Mouse (Mus musculus): Measurements from ENCODE around the gene Psmd10. TPM values are rescaled to one million over a fixed set of nuclear protein-coding genes. Genes with fewer than 3 reads are reported as not detected.

Psmd10 gene
- polyA plus RNA-seq, 1 experiment from 2014 or later = 46.2 TPM

DNA sequence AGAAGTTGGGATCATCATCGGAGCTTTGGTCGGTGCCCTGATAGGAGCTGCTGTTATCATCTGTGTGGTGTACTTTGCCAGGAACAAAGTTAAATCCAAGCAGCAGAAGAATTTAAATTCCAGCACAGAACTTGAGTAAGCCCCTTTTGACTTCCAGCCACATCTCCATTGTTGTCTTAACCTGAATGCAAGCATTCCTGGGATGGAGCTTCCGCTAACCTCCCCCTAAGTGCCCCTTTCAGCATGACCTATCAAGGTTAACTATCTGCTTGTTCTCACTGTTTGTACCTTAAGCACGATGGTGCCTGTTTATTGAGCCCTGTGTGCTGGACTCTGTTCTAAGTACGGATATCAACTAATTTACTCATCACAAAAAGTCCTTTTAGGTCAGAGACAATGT is 20.3 kb downstream of the Psmd10 start:
- Histone ChIP-seq H3K4me2 (replicated peaks) (no peak overlapping the region), H3K36me3 (no peaks in the 10 kb centered on the region), H3K27ac (no peak overlapping the region), H3K9me3 (no peaks in the 10 kb centered on the region), H3K9ac (no peak overlapping the region), H3K4me1 (replicated peaks) (no peaks in the 10 kb centered on the region), H3K27me3 (replicated peaks) (no peaks in the 10 kb centered on the region), H3K4me3 (replicated peaks) (no peak overlapping the region)
- no peak for ATAC-seq
- WGBS = 62% methylated on average over 5 of the region's 5 CpGs

DNA sequence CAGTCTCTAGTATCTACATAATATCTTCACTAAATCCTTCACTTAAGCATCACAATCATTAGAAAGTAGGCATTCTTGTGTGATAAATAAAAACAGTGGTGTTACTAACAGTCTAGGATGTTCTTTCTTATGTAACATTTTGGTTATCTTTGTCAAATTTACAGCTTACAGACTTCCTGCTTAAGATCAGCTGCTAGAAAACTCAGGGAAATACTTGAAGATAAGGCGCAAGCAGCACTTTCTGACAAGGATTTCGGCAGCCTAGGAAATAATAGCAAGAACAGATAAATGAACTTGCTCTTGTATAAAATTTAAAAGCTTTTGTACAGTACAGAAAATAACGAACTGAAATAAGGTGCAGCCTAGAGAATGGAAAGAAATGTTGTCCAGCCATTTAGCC is 23.3 kb downstream of the Psmd10 start:
- Histone ChIP-seq H3K27ac (no peak overlapping the region), H3K9me3 (no peaks in the 10 kb centered on the region), H3K4me2 (replicated peaks) (no peak overlapping the region), H3K4me1 (replicated peaks) (no peaks in the 10 kb centered on the region), H3K9ac (no peak overlapping the region), H3K27me3 (replicated peaks) (no peaks in the 10 kb centered on the region), H3K36me3 (no peaks in the 10 kb centered on the region), H3K4me3 (replicated peaks) (no peak overlapping the region)
- WGBS = 77% methylated on average over 3 of the region's 3 CpGs
- no peak for ATAC-seq

DNA sequence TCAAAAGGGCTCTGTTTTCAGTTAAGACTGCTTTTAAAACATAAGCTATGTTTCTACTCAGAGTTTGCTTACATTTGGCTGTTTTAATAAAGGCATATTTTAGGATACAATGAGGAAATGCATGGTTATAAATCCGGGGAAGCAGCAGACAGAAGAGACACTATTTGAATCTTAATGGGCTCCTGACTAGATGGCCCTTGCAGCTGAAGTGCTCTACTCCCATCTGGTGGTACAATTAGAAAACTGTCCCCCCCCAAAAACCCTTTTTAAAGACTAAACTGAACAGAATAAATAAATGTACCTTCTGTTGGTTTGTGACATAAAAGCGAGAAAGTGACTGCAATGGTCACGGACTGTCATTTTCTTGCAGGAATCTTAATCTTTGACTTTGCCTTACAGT is 24.5 kb downstream of the Psmd10 start:
- H3K4me3 ChIP-seq (replicated peaks) = no peak overlapping the region
- H3K27ac ChIP-seq = no peak overlapping the region
- H3K4me1 ChIP-seq (replicated peaks) = no peaks in the 10 kb centered on the region
- no peaks in the 10 kb centered on the region for H3K36me3 ChIP-seq
- no peaks in the 10 kb centered on the region for H3K9me3 ChIP-seq
- WGBS = 70% methylated on average over 3 of the region's 3 CpGs
- H3K27me3 ChIP-seq (replicated peaks) = no peaks in the 10 kb centered on the region
- H3K4me2 ChIP-seq (replicated peaks) = no peak overlapping the region
- no peak overlapping the region for H3K9ac ChIP-seq
- no peak for ATAC-seq

DNA sequence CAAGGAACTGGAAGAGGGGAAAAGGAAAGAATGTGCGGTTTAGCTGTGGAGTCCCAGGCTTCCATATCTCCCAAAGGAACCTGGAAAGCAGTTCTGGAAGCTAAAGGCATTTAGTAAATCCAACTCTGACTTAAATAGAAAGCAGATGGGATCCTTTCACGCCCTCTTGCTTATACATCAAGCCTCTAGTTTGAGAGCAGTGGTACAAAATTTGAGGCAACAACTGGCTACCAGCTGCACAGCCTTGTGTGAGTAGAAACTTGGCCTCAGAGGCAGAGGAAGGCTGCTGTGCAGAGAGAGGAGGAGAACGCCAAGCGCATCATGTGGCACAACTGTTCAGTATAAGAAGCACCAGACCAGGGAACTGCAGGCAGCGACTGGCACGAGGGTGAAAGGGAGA is 35.2 kb downstream of the Psmd10 start:
- no peak overlapping the region for H3K4me3 ChIP-seq (replicated peaks)
- no peak overlapping the region for H3K4me2 ChIP-seq (replicated peaks)
- no peaks in the 10 kb centered on the region for H3K36me3 ChIP-seq
- peaks cover 11% of the 10 kb centered on the region for H3K27me3 ChIP-seq (replicated peaks)
- no peak for ATAC-seq
- no peaks in the 10 kb centered on the region for H3K9me3 ChIP-seq
- WGBS = 82% methylated on average over 6 of the region's 6 CpGs
- H3K9ac ChIP-seq = no peak overlapping the region
- no peak overlapping the region for H3K27ac ChIP-seq
- H3K4me1 ChIP-seq (replicated peaks) = no peaks in the 10 kb centered on the region

DNA sequence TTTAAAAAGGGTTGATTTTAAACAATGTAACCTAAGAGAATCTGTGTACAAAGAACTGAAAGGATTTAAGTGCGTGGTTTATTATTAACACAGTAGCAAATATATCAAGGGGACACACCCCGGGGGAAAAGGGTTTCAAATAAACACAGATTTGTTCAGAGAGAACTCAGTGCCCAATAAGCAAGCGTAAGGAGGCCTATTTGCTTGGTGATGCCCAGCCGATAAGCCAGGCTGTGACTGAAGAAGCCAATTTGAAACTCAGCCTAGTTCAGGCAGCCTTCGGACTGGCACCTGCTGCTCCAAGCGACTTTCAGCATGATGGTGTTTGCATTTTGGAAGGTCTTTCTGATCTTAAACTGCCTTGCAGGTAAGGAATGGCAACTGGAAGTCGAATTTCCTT is 49.2 kb downstream of the Psmd10 start, which contains the start of gene Vsig1:
Gene Vsig1 (plus strand): TSS at position 249 of the 400 bp plus-strand sequence.
- Histone ChIP-seq H3K27ac (no peak within 1 kb of the TSS), H3K36me3 (no peaks in the 10 kb centered on the region), H3K4me2 (replicated peaks) (no peak within 1 kb of the TSS), H3K9ac (no peak within 1 kb of the TSS), H3K27me3 (replicated peaks) (no peaks in the 10 kb centered on the region), H3K4me1 (replicated peaks) (no peaks in the 10 kb centered on the region), H3K9me3 (no peaks in the 10 kb centered on the region), H3K4me3 (replicated peaks) (no peak within 1 kb of the TSS)
- WGBS = 49% methylated on average over 7 of the region's 7 CpGs
- ATAC-seq = no peak

DNA sequence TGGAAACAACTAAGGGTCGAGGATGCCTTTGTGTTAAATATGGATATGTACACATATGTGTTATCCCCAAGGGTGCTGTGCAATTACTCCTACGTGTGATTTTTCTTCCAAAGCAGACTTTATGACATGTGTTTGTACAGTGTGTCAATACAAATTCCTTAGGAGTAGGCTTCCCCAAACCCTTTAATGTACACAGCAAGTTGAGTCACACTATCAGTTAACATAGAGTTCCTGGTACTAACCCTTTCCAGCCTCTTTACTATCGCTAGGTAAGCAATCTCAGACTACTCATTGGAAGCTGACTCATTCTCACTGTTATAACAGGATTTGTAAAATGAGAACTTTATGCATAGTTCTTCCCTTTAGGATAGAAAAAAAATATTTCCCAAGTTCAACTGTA is 53.0 kb downstream of the Psmd10 start:
- ATAC-seq = no peak
- Histone ChIP-seq H3K4me2 (replicated peaks) (no peak overlapping the region), H3K4me3 (replicated peaks) (no peak overlapping the region), H3K9ac (no peak overlapping the region), H3K4me1 (replicated peaks) (no peaks in the 10 kb centered on the region), H3K27me3 (replicated peaks) (no peaks in the 10 kb centered on the region), H3K36me3 (no peaks in the 10 kb centered on the region), H3K27ac (no peak overlapping the region), H3K9me3 (no peaks in the 10 kb centered on the region)
- WGBS = 73% methylated on average over 3 of the region's 3 CpGs

Other genes with a start within 250 kb of the Psmd10 start
- not detected in 2 replicates for gene Tex13b, start 143.3 kb downstream of the Psmd10 start, polyA plus RNA-seq (2015; fragmentation: Nextera tagmentation; extraction: Ambion mirVana)
- gene Vsig1, start 49.1 kb downstream of the Psmd10 start, polyA plus RNA-seq (2015; fragmentation: Nextera tagmentation; extraction: Ambion mirVana) = 0.77 and 0.88 TPM in 2 replicates
- gene Atg4a, start 179 bp upstream of the Psmd10 start, polyA plus RNA-seq (2015; fragmentation: Nextera tagmentation; extraction: Ambion mirVana) = 14.9 and 16.7 TPM in 2 replicates